Mouse (Mus musculus): ENCODE data around the gene Ndufa6. TPM values are rescaled to one million over a fixed set of nuclear protein-coding genes. Genes with fewer than 3 reads are reported as not detected.
A peak's percentile ranks its signal among the peaks of the same experiment; 100 is the strongest.

Ndufa6 gene
- polyA plus RNA-seq, 2 experiments: 288 to 447 TPM

GRCm38 (mm10) chr15:82343368-82344287 lies 10.5 kb downstream of the Ndufa6 start:
- WGBS (ENCODE audit: insufficient replicate concordance): 80% methylated on average over 27 of the region's 27 CpGs
- DNase-seq (ENCODE audit: low read depth in 3 of 3, low spot score in 3 of 3) (no peak), ATAC-seq (ENCODE audit: insufficient read depth) (no peak)
- H3K27me3 ChIP-seq (ENCODE audit: control insufficient read depth, insufficient read depth, low read length): no peaks in the 10 kb centered on the region
- TF ChIP-seq EP300 (IDR thresholded peaks at IDR 0.05; ENCODE audit: low read depth): no peak
- peak; percentile 10; the same call in 1 of the 2 replicates for TF ChIP-seq CTCF (IDR thresholded peaks at IDR 0.05; ENCODE audit: low read depth)
- peaks cover 38% of the 10 kb centered on the region for H3K36me3 ChIP-seq (replicated peaks; ENCODE audit: control insufficient read depth, insufficient read depth, low read depth)
- peak overlapping the region; percentile 99 for H3K27ac ChIP-seq
- H3K9me3 ChIP-seq (ENCODE audit: control insufficient read depth, low read length): no peaks in the 10 kb centered on the region
- peak overlapping the region; percentile 98 for H3K9ac ChIP-seq (replicated peaks)
- peak overlapping the region; percentile 24 to 75 for H3K4me3 ChIP-seq (ENCODE audit: insufficient read depth in 1 of 2, low read depth in 2 of 2, low read length in 2 of 2)
- H3K4me1 ChIP-seq (replicated peaks; ENCODE audit: control insufficient read depth in 2 of 2, insufficient read depth in 2 of 2, low read length in 1 of 2): peaks cover 69 to 75% of the 10 kb centered on the region in 2 experiments
- H3K4me2 ChIP-seq (ENCODE audit: low read depth): peak overlapping the region; percentile 93

GRCm38 (mm10) chr15:82342543-82342935 lies 11.6 kb downstream of the Ndufa6 start:
- no peak for TF ChIP-seq CTCF (IDR thresholded peaks at IDR 0.05; ENCODE audit: low read depth)
- no peak for TF ChIP-seq EP300 (IDR thresholded peaks at IDR 0.05; ENCODE audit: low read depth)
- ATAC-seq (ENCODE audit: insufficient read depth): no peak
- WGBS (ENCODE audit: insufficient replicate concordance): 34% methylated on average over 5 of the region's 5 CpGs

GRCm38 (mm10) chr15:82341675-82342542 lies 12.2 kb downstream of the Ndufa6 start:
- Histone ChIP-seq H3K9ac (replicated peaks) (peak overlapping the region; percentile 98), H3K4me3 (ENCODE audit: insufficient read depth in 1 of 2, low read depth in 2 of 2, low read length in 2 of 2) (peak overlapping the region; percentile 75 to 85), H3K4me2 (ENCODE audit: low read depth) (peak overlapping the region; percentile 93), H3K27me3 (ENCODE audit: control insufficient read depth, insufficient read depth, low read length) (no peaks in the 10 kb centered on the region), H3K27ac (peak overlapping the region; percentile 99), H3K36me3 (replicated peaks; ENCODE audit: control insufficient read depth, insufficient read depth, low read depth) (peaks cover 25% of the 10 kb centered on the region), H3K4me1 (replicated peaks; ENCODE audit: control insufficient read depth in 2 of 2, insufficient read depth in 2 of 2, low read length in 1 of 2) (peaks cover 61 to 69% of the 10 kb centered on the region in 2 experiments), H3K9me3 (ENCODE audit: control insufficient read depth, low read length) (no peaks in the 10 kb centered on the region)
- TF ChIP-seq CTCF (IDR thresholded peaks at IDR 0.05; ENCODE audit: low read depth) (no peak), EP300 (IDR thresholded peaks at IDR 0.05; ENCODE audit: low read depth) (peak; percentile 97)
- WGBS (ENCODE audit: insufficient replicate concordance): 6% methylated on average over 15 of the region's 15 CpGs
- ATAC-seq (ENCODE audit: insufficient read depth) (peak; percentile 60), DNase-seq (ENCODE audit: low read depth in 3 of 3, low spot score in 3 of 3) (peak; percentile 96 to 98 (median 98))

More at GRCm38 (mm10) chr15:82342543-82342935, 11.6 kb downstream of the Ndufa6 start:
- Histone ChIP-seq H3K4me2 (ENCODE audit: low read depth) (peak overlapping the region; percentile 93), H3K9me3 (ENCODE audit: control insufficient read depth, low read length) (no peaks in the 10 kb centered on the region), H3K4me3 (ENCODE audit: insufficient read depth in 1 of 2, low read depth in 2 of 2, low read length in 2 of 2) (peak overlapping the region; percentile 75 to 81), H3K27me3 (ENCODE audit: control insufficient read depth, insufficient read depth, low read length) (no peaks in the 10 kb centered on the region), H3K36me3 (replicated peaks; ENCODE audit: control insufficient read depth, insufficient read depth, low read depth) (peaks cover 27% of the 10 kb centered on the region), H3K9ac (replicated peaks) (peak overlapping the region; percentile 98), H3K4me1 (replicated peaks; ENCODE audit: control insufficient read depth in 2 of 2, insufficient read depth in 2 of 2, low read length in 1 of 2) (peaks cover 63 to 71% of the 10 kb centered on the region in 2 experiments), H3K27ac (peak overlapping the region; percentile 99)
- DNase-seq (ENCODE audit: low read depth in 3 of 3, low spot score in 3 of 3): peak in 1 of 3 experiments; percentile 54

- H3K9ac ChIP-seq (replicated peaks): peak overlapping the region; percentile 98
- H3K4me1 ChIP-seq (replicated peaks; ENCODE audit: control insufficient read depth in 2 of 2, insufficient read depth in 2 of 2, low read length in 1 of 2): peaks cover 59 to 68% of the 10 kb centered on the region in 2 experiments
- ATAC-seq (ENCODE audit: insufficient read depth): peak; percentile 40
- no peaks in the 10 kb centered on the region for H3K9me3 ChIP-seq (ENCODE audit: control insufficient read depth, low read length)
- no peaks in the 10 kb centered on the region for H3K27me3 ChIP-seq (ENCODE audit: control insufficient read depth, insufficient read depth, low read length)
- peak overlapping the region; percentile 75 to 85 for H3K4me3 ChIP-seq (ENCODE audit: insufficient read depth in 1 of 2, low read depth in 2 of 2, low read length in 2 of 2)
- peak overlapping the region; percentile 93 for H3K4me2 ChIP-seq (ENCODE audit: low read depth)
- WGBS (ENCODE audit: insufficient replicate concordance): under 1% methylated on average over 39 of the region's 40 CpGs
- peak overlapping the region; percentile 99 for H3K27ac ChIP-seq
- TF ChIP-seq EP300 (IDR thresholded peaks at IDR 0.05; ENCODE audit: low read depth) (no peak), CTCF (IDR thresholded peaks at IDR 0.05; ENCODE audit: low read depth) (peak; percentile 27; the same call in 1 of the 2 replicates)
- peaks cover 34% of the 10 kb centered on the region for H3K36me3 ChIP-seq (replicated peaks; ENCODE audit: control insufficient read depth, insufficient read depth, low read depth)
- DNase-seq (ENCODE audit: low read depth in 3 of 3, low spot score in 3 of 3): peak in 2 of 3 experiments; percentile 59 to 67
Observed at GRCm38 (mm10) chr15:82341036-82341501, 13.1 kb downstream of the Ndufa6 start.
